Mouse (Mus musculus) CD4-positive naive resting alpha-beta T cell, adult 57 days (primary cell): Measurements from ENCODE around the gene 1110025L11Rik. TPM values are rescaled to one million over a fixed set of nuclear protein-coding genes. Genes with fewer than 3 reads are reported as not detected.

Source experiments
- total RNA-seq: library from RNA; stranded (reverse); gene quantifications from one replicate; pipeline ENCODE4 v1.2.4, GENCODE M21; 2023

1110025L11Rik gene
- total RNA-seq: not detected

GRCm38 (mm10) chr16:89063902-89064301 is at the start of gene 1110025L11Rik:
Gene 1110025L11Rik (minus strand): TSS chr16:89064002.

GRCm38 (mm10) chr16:89047783-89048182 is 16.0 kb downstream of the 1110025L11Rik start, which contains the start of gene Krtap6-5:
Gene Krtap6-5 (minus strand): TSS chr16:89047883.

DNA sequence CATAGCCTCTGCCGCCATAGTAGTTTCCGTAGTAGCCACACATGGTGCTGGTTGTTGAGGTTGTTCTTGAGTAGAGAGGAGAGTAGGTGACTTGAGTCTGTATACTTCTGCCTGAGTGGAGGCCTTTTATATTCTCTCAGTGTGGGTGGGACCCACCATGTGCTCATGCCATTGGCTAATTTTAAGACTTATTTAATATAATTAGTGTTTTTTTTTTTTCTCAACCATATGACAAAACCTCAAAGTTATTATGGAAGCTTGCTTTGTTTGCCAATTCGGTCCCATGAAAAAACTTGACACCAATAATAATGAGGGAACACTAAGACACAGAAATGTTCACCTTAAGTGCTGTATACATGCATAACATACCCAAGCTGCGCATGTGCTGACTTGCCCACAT is 22.4 kb downstream of the 1110025L11Rik start, which contains the start of gene Gm10228:
Gm10228 (minus strand) TSS at position 101 of the 400 bp plus-strand sequence.

GRCm38 (mm10) chr16:89031399-89031798 is 32.4 kb downstream of the 1110025L11Rik start, which contains the start of gene Krtap6-1:
Gene Krtap6-1 (plus strand): TSS chr16:89031699.

DNA sequence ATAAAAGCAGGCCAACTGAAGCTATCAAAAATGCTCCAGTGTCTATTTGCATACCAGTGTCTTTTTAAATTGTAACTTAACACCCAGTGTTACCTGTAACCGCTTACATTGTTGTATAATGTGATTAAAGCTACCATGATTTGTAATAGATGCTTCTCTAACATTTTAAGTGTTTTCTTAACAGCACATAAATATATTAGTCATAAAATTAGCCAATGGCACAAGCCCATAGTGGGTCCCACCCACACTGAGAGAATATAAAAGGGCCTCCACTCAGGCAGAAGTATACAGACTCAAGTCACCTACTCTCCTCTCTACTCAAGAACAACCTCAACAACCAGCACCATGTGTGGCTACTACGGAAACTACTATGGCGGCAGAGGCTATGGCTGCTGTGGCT is 48.8 kb downstream of the 1110025L11Rik start, which contains the start of gene Gm10229:
Gm10229 (plus strand) TSS at position 301 of the 400 bp plus-strand sequence.

Other genes starting within 250 kb of the 1110025L11Rik start
- gene Krtap15, start 243.8 kb downstream of the 1110025L11Rik start, total RNA-seq: not detected
- gene Krtap14, start 237.9 kb downstream of the 1110025L11Rik start, total RNA-seq: not detected
- gene Krtap19-1, start 194.6 kb downstream of the 1110025L11Rik start, total RNA-seq: not detected
- gene Krtap19-2, start 189.7 kb downstream of the 1110025L11Rik start, total RNA-seq: not detected
- not detected for gene Krtap19-3, start 186.0 kb downstream of the 1110025L11Rik start, total RNA-seq
- gene Krtap19-4, start 178.9 kb downstream of the 1110025L11Rik start, total RNA-seq: not detected
- gene Krtap19-5, start 167.5 kb downstream of the 1110025L11Rik start, total RNA-seq: not detected
- gene Krtap19-9b, start 131.7 kb downstream of the 1110025L11Rik start, total RNA-seq: not detected
- not detected for gene Krtap16-3, start 101.1 kb downstream of the 1110025L11Rik start, total RNA-seq
- gene Krtap22-2, start 53.2 kb downstream of the 1110025L11Rik start, total RNA-seq: not detected
- gene Gm10229, start 48.7 kb downstream of the 1110025L11Rik start, total RNA-seq: not detected
- not detected for gene Krtap6-1, start 32.3 kb downstream of the 1110025L11Rik start, total RNA-seq
- not detected for gene Gm10228, start 22.5 kb downstream of the 1110025L11Rik start, total RNA-seq
- gene Krtap6-5, start 16.1 kb downstream of the 1110025L11Rik start, total RNA-seq: not detected
- not detected for gene Krtap6-3, start 20.0 kb upstream of the 1110025L11Rik start, total RNA-seq
- not detected for gene Gm6358, start 76.8 kb upstream of the 1110025L11Rik start, total RNA-seq
- gene Gm10061, start 87.1 kb upstream of the 1110025L11Rik start, total RNA-seq: not detected
- not detected for gene Gm9789, start 94.0 kb upstream of the 1110025L11Rik start, total RNA-seq
- not detected for gene Gm7735, start 105.5 kb upstream of the 1110025L11Rik start, total RNA-seq
- gene 1110057P08Rik, start 110.7 kb upstream of the 1110025L11Rik start, total RNA-seq: not detected
- gene Krtap20-2, start 141.9 kb upstream of the 1110025L11Rik start, total RNA-seq: not detected